Mouse (Mus musculus): ENCODE measurements around the gene Dpp10.

DNA sequence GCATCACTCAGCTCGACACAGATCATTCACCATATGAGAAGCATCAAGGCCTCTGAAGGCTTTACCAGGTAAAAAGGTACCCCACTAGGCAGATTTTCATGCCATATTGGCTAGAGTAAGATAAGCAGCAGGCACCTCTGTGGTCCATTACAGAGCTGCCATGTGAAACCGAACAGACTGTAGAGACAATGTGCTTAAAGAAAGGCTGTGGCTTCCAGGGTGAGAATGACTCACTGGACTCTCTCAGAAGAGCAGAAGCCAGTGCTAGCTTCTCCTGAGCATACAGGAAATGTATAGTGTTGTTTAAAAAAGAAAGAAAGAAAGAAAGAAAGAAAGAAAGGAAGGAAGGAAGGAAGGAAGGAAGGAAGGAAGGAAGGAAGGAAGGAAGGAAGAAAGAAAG, 386.9 kb downstream of the Dpp10 start:
- TF ChIP-seq CTCF (IDR thresholded peaks at IDR 0.05; ENCODE audit: insufficient read depth, low read length) = no peak
- no peak for TF ChIP-seq POLR2A (IDR thresholded peaks at IDR 0.05; ENCODE audit: borderline replicate concordance, extremely low read depth, low read depth, low read length)
